Mouse (Mus musculus) intestine, postnatal 0 days (tissue): ENCODE measurements around the gene Gnao1. TPM values are rescaled to one million over a fixed set of nuclear protein-coding genes. Genes with fewer than 3 reads are reported as not detected.

Source experiments
- ATAC-seq: fragments of 200-750 bp; cut with Nextera tagmentation; 2 replicates; pipeline ENCODE4 v1.8.0; 2017; ENCODE audit warnings: mild to moderate bottlenecking, moderate TSS enrichment, moderate library complexity
- H3K27ac ChIP-seq: fragments of 300-500 bp; sonication (generic); 2 replicates; pipeline ENCODE4 v1.5.1; 2014; ENCODE audit warnings: mild to moderate bottlenecking, low read depth, low read length, moderate library complexity
- H3K27me3 ChIP-seq: fragments of 300-500 bp; sonication (generic); replicated peaks from 2 replicates; pipeline ENCODE4 v1.6.1; 2014; ENCODE audit warnings: low read length, mixed read lengths; ENCODE audit not compliant: control insufficient read depth, insufficient read depth
- H3K36me3 ChIP-seq: fragments of 300-500 bp; sonication (generic); 2 replicates; pipeline ENCODE4 v1.6.1; 2014; ENCODE audit warnings: mild to moderate bottlenecking, moderate library complexity; ENCODE audit not compliant: control insufficient read depth, insufficient read depth
- H3K4me1 ChIP-seq: fragments of 300-500 bp; sonication (generic); replicated peaks from 2 replicates; pipeline ENCODE4 v1.6.1; 2014; ENCODE audit warnings: antibody characterized with exemption, low read length, mixed read lengths; ENCODE audit not compliant: control insufficient read depth, insufficient read depth
- H3K4me2 ChIP-seq: fragments of 300-500 bp; sonication (generic); replicated peaks from 2 replicates; pipeline ENCODE4 v1.6.1; 2014; ENCODE audit warnings: low read depth, mild to moderate bottlenecking, moderate library complexity
- H3K4me3 ChIP-seq: fragments of 300-500 bp; sonication (generic); 2 replicates; pipeline ENCODE4 v1.5.1; 2014; ENCODE audit warnings: low read depth, low read length
- H3K9ac ChIP-seq: fragments of 300-500 bp; sonication (generic); 2 replicates; pipeline ENCODE4 v1.6.1; 2014; ENCODE audit warnings: mild to moderate bottlenecking, low read depth, low read length
- H3K9me3 ChIP-seq: fragments of 300-500 bp; sonication (generic); 2 replicates; pipeline ENCODE4 v1.6.1; 2016; ENCODE audit warnings: mixed run types; ENCODE audit not compliant: control insufficient read depth
- CTCF ChIP-seq: sonication (generic); IDR thresholded peaks from 2 replicates; pipeline ENCODE4 v1.5.1; 2016; ENCODE audit warnings: low read depth, mild to moderate bottlenecking, control low read depth, antibody characterized with exemption, moderate library complexity
- WGBS: fragments of 180-500 bp; shearing (Covaris S2); extraction: QIAGEN DNeasy Blood & Tissue Kit; methylation state at CpG from one replicate; pipeline ENCODE4 v1.1.7; 2014; 5-methylcytosine and 5-hydroxymethylcytosine counted together
- polyA plus RNA-seq: library from polyadenylated mRNA; unstranded; fragments of >200 nt; fragmentation: Nextera tagmentation; extraction: Ambion mirVana; gene quantifications from 2 replicates; pipeline ENCODE4 v1.2.1, GENCODE M21; 2015

The Gnao1 gene
- polyA plus RNA-seq, 1 experiment from 2014 or later: 6.9 TPM

- ATAC-seq: no peak
- peak overlapping the region; percentile 96 for H3K4me2 ChIP-seq
- no peaks in the 10 kb centered on the region; the same call in 1 of the 2 replicates for H3K4me1 ChIP-seq
- no peaks in the 10 kb centered on the region for H3K9me3 ChIP-seq
- peak overlapping the region; percentile 59 for H3K4me3 ChIP-seq
- TF ChIP-seq CTCF: no peak
- H3K9ac ChIP-seq: no peak overlapping the region
- H3K27ac ChIP-seq: no peak overlapping the region
- peaks cover 27% of the 10 kb centered on the region for H3K27me3 ChIP-seq
- H3K36me3 ChIP-seq: no peaks in the 10 kb centered on the region
- WGBS: 22% methylated on average over 20 of the region's 20 CpGs
These were observed 2.1 kb downstream of the Gnao1 start for GRCm38 (mm10) chr8:93811719-93812475.

DNA sequence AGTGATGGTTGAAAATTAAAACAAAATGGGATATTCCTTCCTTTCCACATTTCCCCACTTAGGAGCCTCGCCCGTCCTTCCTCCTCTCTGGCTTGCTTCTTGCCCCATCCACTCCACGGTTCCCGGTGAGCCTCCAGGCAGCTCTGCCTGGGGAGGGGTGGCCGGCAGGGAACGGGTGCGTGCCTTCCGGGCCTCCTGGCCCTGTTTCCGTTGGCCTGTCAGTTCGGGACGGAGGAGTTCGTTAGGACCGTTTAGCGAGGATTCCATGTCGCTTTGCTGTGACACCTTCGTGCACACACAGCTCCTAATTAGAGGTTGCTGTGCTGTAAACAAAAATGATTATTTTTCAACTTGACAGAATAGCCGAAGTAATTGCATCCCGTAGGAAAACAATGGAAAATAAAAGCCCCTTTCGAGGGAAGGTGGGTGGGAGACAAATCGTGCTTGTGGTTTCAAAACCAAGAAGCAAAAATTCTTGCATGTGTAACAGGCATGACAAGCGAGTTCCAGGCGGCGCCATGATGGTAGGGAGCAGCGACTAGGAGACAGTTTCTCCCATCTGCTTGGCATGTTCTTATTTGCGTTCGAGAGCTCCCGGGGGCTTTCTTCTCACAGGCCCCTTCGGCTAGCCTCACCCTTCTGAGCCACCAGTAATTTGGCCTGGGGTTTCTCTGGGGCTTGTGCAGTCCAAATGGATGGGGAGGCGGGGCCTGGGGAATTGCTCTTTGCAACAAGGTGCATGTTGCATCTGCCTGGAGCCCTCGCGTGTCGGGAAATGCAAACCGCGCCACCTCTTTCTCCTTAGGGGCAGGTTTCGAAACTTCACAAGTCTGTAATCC lies 3.0 kb downstream of the Gnao1 start:
- Histone ChIP-seq H3K27ac (no peak overlapping the region), H3K9me3 (no peaks in the 10 kb centered on the region), H3K9ac (no peak overlapping the region), H3K4me1 (no peaks in the 10 kb centered on the region; the same call in 1 of the 2 replicates), H3K4me3 (peak overlapping the region; percentile 59), H3K4me2 (peak overlapping the region; percentile 96), H3K27me3 (peaks cover 27% of the 10 kb centered on the region), H3K36me3 (no peaks in the 10 kb centered on the region)
- TF ChIP-seq CTCF: no peak
- 16% methylated on average over 35 of the region's 35 CpGs for WGBS
- ATAC-seq: no peak

- ATAC-seq: peak; percentile 75
- no peak overlapping the region for H3K27ac ChIP-seq
- H3K4me3 ChIP-seq: peak overlapping the region; percentile 59
- peak overlapping the region; percentile 96 for H3K4me2 ChIP-seq
- no peak overlapping the region for H3K9ac ChIP-seq
- H3K27me3 ChIP-seq: peaks cover 27% of the 10 kb centered on the region
- H3K4me1 ChIP-seq: no peaks in the 10 kb centered on the region; the same call in 1 of the 2 replicates
- TF ChIP-seq CTCF: peak; percentile 30
- H3K9me3 ChIP-seq: no peaks in the 10 kb centered on the region
- WGBS: under 1% methylated on average over 26 of the region's 26 CpGs
- H3K36me3 ChIP-seq: no peaks in the 10 kb centered on the region
These were observed 3.6 kb downstream of the Gnao1 start for GRCm38 (mm10) chr8:93813405-93813761.

- no peak overlapping the region for H3K27ac ChIP-seq
- WGBS: 46% methylated on average over 6 of the region's 6 CpGs
- no peaks in the 10 kb centered on the region for H3K9me3 ChIP-seq
- ATAC-seq: no peak
- H3K4me3 ChIP-seq: no peak overlapping the region
- peaks cover 27% of the 10 kb centered on the region for H3K27me3 ChIP-seq
- no peak overlapping the region for H3K9ac ChIP-seq
- no peaks in the 10 kb centered on the region; the same call in 1 of the 2 replicates for H3K4me1 ChIP-seq
- no peak for TF ChIP-seq CTCF
- H3K36me3 ChIP-seq: no peaks in the 10 kb centered on the region
- H3K4me2 ChIP-seq: no peak overlapping the region
These were observed 4.5 kb downstream of the Gnao1 start for GRCm38 (mm10) chr8:93814266-93814665.

- Histone ChIP-seq H3K4me2 (no peak overlapping the region), H3K9me3 (no peaks in the 10 kb centered on the region), H3K9ac (no peak overlapping the region), H3K36me3 (no peaks in the 10 kb centered on the region), H3K4me1 (no peaks in the 10 kb centered on the region; the same call in 1 of the 2 replicates), H3K27ac (no peak overlapping the region), H3K4me3 (no peak overlapping the region), H3K27me3 (peaks cover 19% of the 10 kb centered on the region)
- WGBS: 73% methylated on average over 6 of the region's 6 CpGs
- no peak for ATAC-seq
- TF ChIP-seq CTCF: no peak
These were observed 6.5 kb downstream of the Gnao1 start for GRCm38 (mm10) chr8:93816226-93816625.

DNA sequence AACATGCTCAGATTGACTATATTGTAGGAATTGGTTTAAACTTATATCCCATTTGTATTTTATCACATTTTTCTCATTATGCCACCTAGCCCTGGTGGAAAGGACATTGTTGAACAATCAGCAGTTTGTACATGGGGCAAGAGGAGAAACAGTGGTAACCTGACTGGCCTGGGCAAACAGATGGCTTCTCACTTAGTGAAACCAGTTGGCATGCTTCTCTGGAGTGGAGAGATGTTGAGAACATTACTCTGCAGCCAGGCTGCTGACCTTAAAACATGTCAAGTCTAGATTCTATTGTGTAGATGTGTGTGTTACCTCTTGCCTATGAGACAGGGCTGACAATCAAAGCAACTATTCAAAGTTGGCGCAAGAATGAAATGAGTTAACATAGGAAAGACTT lies 7.6 kb downstream of the Gnao1 start:
- Histone ChIP-seq H3K9me3 (no peaks in the 10 kb centered on the region), H3K4me2 (no peak overlapping the region), H3K27me3 (peaks cover 7% of the 10 kb centered on the region; the same call in 1 of the 2 replicates), H3K27ac (no peak overlapping the region), H3K9ac (no peak overlapping the region), H3K36me3 (no peaks in the 10 kb centered on the region), H3K4me1 (no peaks in the 10 kb centered on the region; the same call in 1 of the 2 replicates), H3K4me3 (no peak overlapping the region)
- WGBS: 95% methylated on average over 1 of the region's 1 CpGs
- no peak for TF ChIP-seq CTCF
- no peak for ATAC-seq
